In genomic region chr19:37867592-37867991, GRCm38 (mm10) we compare ENCODE assay signal across 29 mouse cellular contexts.
DNase-seq lines count a peak whose midpoint lies in the region; ATAC-seq and TF ChIP-seq lines count a peak whose summit lies in the region.
"Had no signal": no experiment of that assay in that cellular context is flagged by ENCODE, and none has a peak within 500 bp of the region (broad histone marks: within the 10 kb centered on the region; RNA-seq: fewer than 3 reads in every experiment).

No protein-coding gene starts in this region.

- ATAC-seq in forebrain, embryonic 11.5 days (replicated peaks; ENCODE audit: low FRiP score) = no peak
- ATAC-seq in forebrain, embryonic 16.5 days = no peak
- ATAC-seq in liver, embryonic 13.5 days (ENCODE audit: low read depth) = no peak
- peak; percentile 41 for ATAC-seq in liver, embryonic 16.5 days (ENCODE audit: low read depth)
- ATAC-seq: activated CD4-positive, CD25-positive, alpha-beta regulatory T cell, adult 4 months; forebrain, embryonic 13.5 days; forebrain, postnatal 0 days had no signal

- no peak overlapping the region for H3K4me2 ChIP-seq in forebrain, embryonic 11.5 days (ENCODE audit: low read depth, low read length, severe bottlenecking)
- no peak overlapping the region for H3K4me2 ChIP-seq in forebrain, embryonic 16.5 days (ENCODE audit: low read length)
- H3K4me2 ChIP-seq in liver, embryonic 13.5 days = no peak overlapping the region
- H3K4me2 ChIP-seq in liver, embryonic 16.5 days (ENCODE audit: low read depth, low read length) = 0 out of 2 replicates have a peak overlapping the region, but pooled peaks have one; percentile 18
- H3K4me2 ChIP-seq: embryonic facial prominence, embryonic 13.5 days; forebrain, embryonic 13.5 days; heart, embryonic 13.5 days; hindbrain, embryonic 14.5 days had no signal

- H3K36me3 ChIP-seq in forebrain, embryonic 11.5 days (ENCODE audit: control insufficient read depth, insufficient read depth, low read length) = no peaks in the 10 kb centered on the region
- H3K36me3 ChIP-seq in forebrain, embryonic 16.5 days (ENCODE audit: control insufficient read depth, insufficient read depth) = no peaks in the 10 kb centered on the region
- no peaks in the 10 kb centered on the region for H3K36me3 ChIP-seq in liver, embryonic 13.5 days
- no peaks in the 10 kb centered on the region for H3K36me3 ChIP-seq in liver, embryonic 16.5 days (ENCODE audit: control insufficient read depth, insufficient read depth)
- no peaks in the 10 kb centered on the region for H3K36me3 ChIP-seq in thymus, adult 2 months (ENCODE audit: control insufficient read depth, insufficient read depth, low read length)
- H3K36me3 ChIP-seq: embryonic facial prominence, embryonic 10.5 days; embryonic facial prominence, embryonic 13.5 days; heart, embryonic 10.5 days; heart, embryonic 13.5 days had no signal

- no peak overlapping the region for H3K4me3 ChIP-seq in forebrain, embryonic 11.5 days (ENCODE audit: low read depth, low read length)
- no peak overlapping the region for H3K4me3 ChIP-seq in forebrain, embryonic 16.5 days (replicated peaks; ENCODE audit: low read length)
- no peak overlapping the region for H3K4me3 ChIP-seq in liver, embryonic 13.5 days (replicated peaks)
- no peak overlapping the region for H3K4me3 ChIP-seq in liver, embryonic 16.5 days (ENCODE audit: low read depth, low read length)
- no peak overlapping the region for H3K4me3 ChIP-seq in thymus, adult 2 months (ENCODE audit: control insufficient read depth, insufficient read depth, low read length)
- H3K4me3 ChIP-seq: embryonic facial prominence, embryonic 10.5 days; embryonic facial prominence, embryonic 13.5 days; erythroblast, embryonic 14.5 days; forebrain, embryonic 13.5 days; gastrocnemius, adult 2 months; heart, embryonic 10.5 days; heart, embryonic 13.5 days had no signal

- no peak for TF ChIP-seq POLR2A in thymus, adult 2 months (IDR thresholded peaks at IDR 0.05; ENCODE audit: control insufficient read depth, extremely low read depth, insufficient read depth, low read length, poor library complexity)

- H3K27ac ChIP-seq in forebrain, embryonic 11.5 days (ENCODE audit: low read depth, low read length) = no peak overlapping the region
- H3K27ac ChIP-seq in forebrain, embryonic 16.5 days (ENCODE audit: low read length) = no peak overlapping the region
- H3K27ac ChIP-seq in liver, embryonic 13.5 days = peak overlapping the region; percentile 59; the same call in 1 of the 2 replicates
- peak overlapping the region; percentile 45 for H3K27ac ChIP-seq in liver, embryonic 16.5 days (ENCODE audit: low read length)
- H3K27ac ChIP-seq in thymus, adult 2 months (ENCODE audit: control insufficient read depth, insufficient read depth, low read length) = no peak overlapping the region
- H3K27ac ChIP-seq: embryonic facial prominence, embryonic 10.5 days; embryonic facial prominence, embryonic 13.5 days; forebrain, embryonic 13.5 days; gastrocnemius, adult 2 months; heart, embryonic 10.5 days; heart, embryonic 13.5 days; hindbrain, embryonic 14.5 days had no signal

- no peak for TF ChIP-seq CTCF in thymus, adult 2 months (IDR thresholded peaks at IDR 0.05; ENCODE audit: borderline replicate concordance, control insufficient read depth, extremely low read depth, insufficient read depth, low read length, poor library complexity)

- H3K9me3 ChIP-seq in forebrain, embryonic 11.5 days (ENCODE audit: control insufficient read depth, low read length) = no peaks in the 10 kb centered on the region
- no peaks in the 10 kb centered on the region for H3K9me3 ChIP-seq in forebrain, embryonic 16.5 days (ENCODE audit: control insufficient read depth, low read length)
- no peaks in the 10 kb centered on the region for H3K9me3 ChIP-seq in liver, embryonic 13.5 days (replicated peaks)
- no peaks in the 10 kb centered on the region for H3K9me3 ChIP-seq in liver, embryonic 16.5 days (replicated peaks; ENCODE audit: control insufficient read depth, low read length)
- H3K9me3 ChIP-seq: embryonic facial prominence, embryonic 10.5 days; embryonic facial prominence, embryonic 13.5 days; forebrain, embryonic 13.5 days; heart, embryonic 10.5 days; heart, embryonic 13.5 days had no signal

- no peak overlapping the region for H3K9ac ChIP-seq in forebrain, embryonic 11.5 days (ENCODE audit: low read length)
- no peak overlapping the region for H3K9ac ChIP-seq in forebrain, embryonic 16.5 days (replicated peaks; ENCODE audit: low read depth, low read length)
- no peak overlapping the region for H3K9ac ChIP-seq in liver, embryonic 13.5 days
- no peak overlapping the region for H3K9ac ChIP-seq in liver, embryonic 16.5 days (ENCODE audit: low read depth, low read length)
- H3K9ac ChIP-seq: embryonic facial prominence, embryonic 13.5 days; forebrain, embryonic 13.5 days; forebrain, postnatal 0 days; heart, embryonic 13.5 days; hindbrain, embryonic 14.5 days had no signal

- no peaks in the 10 kb centered on the region for H3K27me3 ChIP-seq in forebrain, embryonic 11.5 days (ENCODE audit: control insufficient read depth, insufficient read depth, low read length)
- H3K27me3 ChIP-seq in forebrain, embryonic 16.5 days (replicated peaks; ENCODE audit: control insufficient read depth, insufficient read depth, low read length) = no peaks in the 10 kb centered on the region
- H3K27me3 ChIP-seq in liver, embryonic 13.5 days = no peaks in the 10 kb centered on the region
- no peaks in the 10 kb centered on the region for H3K27me3 ChIP-seq in liver, embryonic 16.5 days (ENCODE audit: control insufficient read depth, insufficient read depth, low read depth, low read length)
- no peaks in the 10 kb centered on the region for H3K27me3 ChIP-seq in thymus, adult 2 months (ENCODE audit: control insufficient read depth, insufficient read depth, low read length)
- H3K27me3 ChIP-seq: embryonic facial prominence, embryonic 13.5 days; forebrain, embryonic 13.5 days; heart, embryonic 13.5 days had no signal

- peak; percentile 4 for DNase-seq in forebrain, embryonic 11.5 days (ENCODE audit: low spot score)
- peak; percentile 21 for DNase-seq in kidney, adult 9 months
- DNase-seq in kidney, postnatal 4 days = no peak
- no peak for DNase-seq in liver, embryonic 13.5 days
- DNase-seq in thymus, postnatal 10 days (ENCODE audit: low spot score in 2 of 2) = no peak
- no peak for DNase-seq in thymus, adult 2 months
- DNase-seq: adrenal gland, adult 8-10 months; adrenal gland, postnatal 25 days; cerebellum, adult 11-12 months; cerebellum, adult 8-10 months; cerebellum, postnatal 10 days; cerebellum, postnatal 36 days; embryo, embryonic 11 days; forebrain, postnatal 0 days; gastrocnemius, adult 2 months; gastrocnemius, postnatal 14 days; heart, adult 18-20 months; heart, postnatal 14 days; heart, postnatal 4 days had no signal

- 58% methylated on average over 3 of the region's 3 CpGs for WGBS in forebrain, embryonic 11.5 days
- WGBS in forebrain, embryonic 16.5 days = 39% methylated on average over 3 of the region's 3 CpGs
- WGBS in liver, embryonic 13.5 days (ENCODE audit: insufficient replicate concordance) = 56% methylated on average over 3 of the region's 3 CpGs
- WGBS in liver, embryonic 16.5 days (ENCODE audit: insufficient replicate concordance) = 45% methylated on average over 3 of the region's 3 CpGs
- WGBS in thymus, adult 2 months = 97% methylated on average over 3 of the region's 3 CpGs

- H3K4me1 ChIP-seq in forebrain, embryonic 11.5 days (replicated peaks; ENCODE audit: control insufficient read depth, insufficient read depth, low read length) = no peaks in the 10 kb centered on the region
- no peaks in the 10 kb centered on the region for H3K4me1 ChIP-seq in forebrain, embryonic 16.5 days (replicated peaks; ENCODE audit: control insufficient read depth, insufficient read depth, low read length)
- H3K4me1 ChIP-seq in liver, embryonic 13.5 days (replicated peaks) = no peaks in the 10 kb centered on the region
- H3K4me1 ChIP-seq in liver, embryonic 16.5 days (ENCODE audit: control insufficient read depth, low read depth, low read length) = no peaks in the 10 kb centered on the region
- H3K4me1 ChIP-seq in thymus, adult 2 months (replicated peaks; ENCODE audit: control insufficient read depth, insufficient read depth, low read length) = no peaks in the 10 kb centered on the region
- H3K4me1 ChIP-seq: embryonic facial prominence, embryonic 10.5 days; embryonic facial prominence, embryonic 13.5 days; forebrain, embryonic 13.5 days; heart, embryonic 10.5 days; heart, embryonic 13.5 days had no signal

Comparison
In these comparisons a context has a peak if more than half of its experiments do, and no peak if none do; other contexts are left out.
1. DNase-seq: peak in forebrain, embryonic 11.5 days (single experiment) and kidney, adult 9 months (single experiment); none in kidney, postnatal 4 days (0 of 2), liver, embryonic 13.5 days (single experiment), thymus, postnatal 10 days (0 of 2) and thymus, adult 2 months (single experiment).
2. H3K27ac ChIP-seq: peak in liver, embryonic 13.5 days (single experiment) and liver, embryonic 16.5 days (single experiment); none in forebrain, embryonic 11.5 days (single experiment), forebrain, embryonic 16.5 days (single experiment) and thymus, adult 2 months (single experiment).